Mouse (Mus musculus): Measurements from ENCODE around the gene Aldh16a1. TPM values are rescaled to one million over a fixed set of nuclear protein-coding genes. Genes with fewer than 3 reads are reported as not detected.
"Not testable (repeated sequence)": the region's sequence is repeated elsewhere in the genome, so short reads cannot be mapped to it uniquely, and the experiment has no call there.

The Aldh16a1 gene
- polyA plus RNA-seq, 1 experiment from 2014 or later: 39.6 TPM

- 92% methylated on average over 15 of the region's 15 CpGs for WGBS
- H3K9ac ChIP-seq: no peak overlapping the region
Observed at GRCm38 (mm10) chr7:45156206-45156605, 1.8 kb upstream of the Aldh16a1 start.

GRCm38 (mm10) chr7:45155590-45155989 lies 1.2 kb upstream of the Aldh16a1 start:
- H3K4me2 ChIP-seq: no peak overlapping the region
- H3K27ac ChIP-seq (ENCODE audit: poor library complexity, severe bottlenecking): no peak overlapping the region
- H3K9me3 ChIP-seq (replicated peaks): no peaks in the 10 kb centered on the region
- no peak overlapping the region for H3K9ac ChIP-seq
- 0 out of 2 replicates have a peak overlapping the region, but pooled peaks have one; percentile 66 for H3K4me3 ChIP-seq
- no peak for ATAC-seq (ENCODE audit: insufficient number of reproducible peaks, low FRiP score)
- peaks cover 12% of the 10 kb centered on the region for H3K4me1 ChIP-seq (replicated peaks)
- H3K36me3 ChIP-seq: peaks cover 36% of the 10 kb centered on the region
- 82% methylated on average over 9 of the region's 9 CpGs for WGBS
- H3K27me3 ChIP-seq (replicated peaks): no peaks in the 10 kb centered on the region

More at GRCm38 (mm10) chr7:45156206-45156605, 1.8 kb upstream of the Aldh16a1 start:
- ATAC-seq (ENCODE audit: insufficient number of reproducible peaks, low FRiP score): no peak
- H3K4me3 ChIP-seq: no peak overlapping the region
- no peak overlapping the region for H3K27ac ChIP-seq (ENCODE audit: poor library complexity, severe bottlenecking)
- H3K36me3 ChIP-seq: peaks cover 40% of the 10 kb centered on the region
- no peaks in the 10 kb centered on the region for H3K9me3 ChIP-seq (replicated peaks)
- H3K4me1 ChIP-seq (replicated peaks): peaks cover 12% of the 10 kb centered on the region
- no peaks in the 10 kb centered on the region for H3K27me3 ChIP-seq (replicated peaks)
- H3K4me2 ChIP-seq: no peak overlapping the region

GRCm38 (mm10) chr7:45154993-45155514 lies 670 bp upstream of the Aldh16a1 start:
- H3K27ac ChIP-seq (ENCODE audit: poor library complexity, severe bottlenecking): 0 out of 2 replicates have a peak overlapping the region, but pooled peaks have one; percentile 7
- 0 out of 2 replicates have a peak overlapping the region, but pooled peaks have one; percentile 18 for H3K9ac ChIP-seq

GRCm38 (mm10) chr7:45153586-45153985 lies 798 bp downstream of the Aldh16a1 start:
- Histone ChIP-seq H3K9ac (peak overlapping the region; percentile 86), H3K27me3 (replicated peaks) (no peaks in the 10 kb centered on the region), H3K4me1 (replicated peaks) (peaks cover 13% of the 10 kb centered on the region), H3K36me3 (peaks cover 16% of the 10 kb centered on the region), H3K9me3 (replicated peaks) (no peaks in the 10 kb centered on the region), H3K4me3 (peak overlapping the region; percentile 66), H3K27ac (ENCODE audit: poor library complexity, severe bottlenecking) (peak overlapping the region; percentile 94), H3K4me2 (peak overlapping the region; percentile 82)
- 3% methylated on average over 5 of the region's 5 CpGs for WGBS
- no peak for ATAC-seq (ENCODE audit: insufficient number of reproducible peaks, low FRiP score)

More at GRCm38 (mm10) chr7:45154993-45155514, 670 bp upstream of the Aldh16a1 start:
- peaks cover 31% of the 10 kb centered on the region for H3K36me3 ChIP-seq
- 76% methylated on average over 12 of the region's 12 CpGs for WGBS
- no peaks in the 10 kb centered on the region for H3K9me3 ChIP-seq (replicated peaks)
- H3K4me1 ChIP-seq (replicated peaks): peaks cover 12% of the 10 kb centered on the region
- peak overlapping the region; percentile 66 for H3K4me3 ChIP-seq
- H3K27me3 ChIP-seq (replicated peaks): no peaks in the 10 kb centered on the region
- peak; percentile 9; the same call in 1 of the 2 replicates for ATAC-seq (ENCODE audit: insufficient number of reproducible peaks, low FRiP score)
- peak overlapping the region; percentile 82 for H3K4me2 ChIP-seq

- H3K4me3 ChIP-seq; H3K9me3 ChIP-seq (replicated peaks); H3K27ac ChIP-seq (ENCODE audit: poor library complexity, severe bottlenecking); H3K27me3 ChIP-seq (replicated peaks); H3K9ac ChIP-seq; H3K4me2 ChIP-seq; ATAC-seq (ENCODE audit: insufficient number of reproducible peaks, low FRiP score): not testable (repeated sequence)
- 93% methylated on average over 2 of the region's 2 CpGs for WGBS
- Histone ChIP-seq H3K36me3 (peaks cover 11% of the 10 kb centered on the region), H3K4me1 (replicated peaks) (peaks cover 17% of the 10 kb centered on the region)
Observed at GRCm38 (mm10) chr7:45153052-45153451, 1.3 kb downstream of the Aldh16a1 start.

- Histone ChIP-seq H3K9me3 (replicated peaks) (no peaks in the 10 kb centered on the region), H3K27me3 (replicated peaks) (no peaks in the 10 kb centered on the region), H3K4me1 (replicated peaks) (peaks cover 17% of the 10 kb centered on the region), H3K4me2 (no peak overlapping the region), H3K9ac (no peak overlapping the region), H3K4me3 (no peak overlapping the region), H3K36me3 (peaks cover 21% of the 10 kb centered on the region), H3K27ac (ENCODE audit: poor library complexity, severe bottlenecking) (no peak overlapping the region)
- 58% methylated on average over 11 of the region's 11 CpGs for WGBS
- ATAC-seq (ENCODE audit: insufficient number of reproducible peaks, low FRiP score): no peak
Observed at GRCm38 (mm10) chr7:45151303-45151702, 3.1 kb downstream of the Aldh16a1 start.

- peaks cover 16% of the 10 kb centered on the region for H3K4me1 ChIP-seq (replicated peaks)
- H3K9ac ChIP-seq: 0 out of 2 replicates have a peak overlapping the region, but pooled peaks have one; percentile 40
- no peaks in the 10 kb centered on the region for H3K9me3 ChIP-seq (replicated peaks)
- H3K4me3 ChIP-seq: no peak overlapping the region
- peaks cover 26% of the 10 kb centered on the region for H3K36me3 ChIP-seq
- ATAC-seq (ENCODE audit: insufficient number of reproducible peaks, low FRiP score): no peak
- H3K27ac ChIP-seq (ENCODE audit: poor library complexity, severe bottlenecking): no peak overlapping the region
- no peaks in the 10 kb centered on the region for H3K27me3 ChIP-seq (replicated peaks)
- WGBS: 61% methylated on average over 4 of the region's 4 CpGs
- no peak overlapping the region for H3K4me2 ChIP-seq
Observed at GRCm38 (mm10) chr7:45150321-45150720, 4.1 kb downstream of the Aldh16a1 start.

GRCm38 (mm10) chr7:45149545-45149944 lies 4.8 kb downstream of the Aldh16a1 start:
- no peak for ATAC-seq (ENCODE audit: insufficient number of reproducible peaks, low FRiP score)
- 60% methylated on average over 6 of the region's 6 CpGs for WGBS
- no peak overlapping the region for H3K9ac ChIP-seq

GRCm38 (mm10) chr7:45148534-45149098 lies 5.8 kb downstream of the Aldh16a1 start:
- H3K27ac ChIP-seq (ENCODE audit: poor library complexity, severe bottlenecking): peak overlapping the region; percentile 34; the same call in 1 of the 2 replicates
- H3K9ac ChIP-seq: peak overlapping the region; percentile 44
- H3K36me3 ChIP-seq: peaks cover 42% of the 10 kb centered on the region
- H3K4me3 ChIP-seq: no peak overlapping the region
- no peak for ATAC-seq (ENCODE audit: insufficient number of reproducible peaks, low FRiP score)
- no peak overlapping the region for H3K4me2 ChIP-seq
- peaks cover 9% of the 10 kb centered on the region; the same call in 1 of the 2 replicates for H3K4me1 ChIP-seq (replicated peaks)
- H3K27me3 ChIP-seq (replicated peaks): no peaks in the 10 kb centered on the region
- 29% methylated on average over 4 of the region's 4 CpGs for WGBS
- H3K9me3 ChIP-seq (replicated peaks): no peaks in the 10 kb centered on the region

More at GRCm38 (mm10) chr7:45149545-45149944, 4.8 kb downstream of the Aldh16a1 start:
- no peak overlapping the region for H3K4me2 ChIP-seq
- H3K4me3 ChIP-seq: no peak overlapping the region
- peaks cover 34% of the 10 kb centered on the region for H3K36me3 ChIP-seq
- H3K27ac ChIP-seq (ENCODE audit: poor library complexity, severe bottlenecking): 0 out of 2 replicates have a peak overlapping the region, but pooled peaks have one; percentile 15
- peaks cover 10% of the 10 kb centered on the region; the same call in 1 of the 2 replicates for H3K4me1 ChIP-seq (replicated peaks)
- no peaks in the 10 kb centered on the region for H3K9me3 ChIP-seq (replicated peaks)
- no peaks in the 10 kb centered on the region for H3K27me3 ChIP-seq (replicated peaks)

GRCm38 (mm10) chr7:45147899-45148298 lies 6.5 kb downstream of the Aldh16a1 start:
- Histone ChIP-seq H3K4me3 (no peak overlapping the region), H3K27me3 (replicated peaks) (no peaks in the 10 kb centered on the region), H3K4me1 (replicated peaks) (peaks cover 5% of the 10 kb centered on the region; the same call in 1 of the 2 replicates), H3K4me2 (no peak overlapping the region), H3K9me3 (replicated peaks) (no peaks in the 10 kb centered on the region), H3K27ac (ENCODE audit: poor library complexity, severe bottlenecking) (no peak overlapping the region), H3K36me3 (peaks cover 49% of the 10 kb centered on the region), H3K9ac (no peak overlapping the region)
- ATAC-seq (ENCODE audit: insufficient number of reproducible peaks, low FRiP score): no peak
- 76% methylated on average over 11 of the region's 11 CpGs for WGBS

- Histone ChIP-seq H3K27me3 (replicated peaks) (no peaks in the 10 kb centered on the region), H3K9me3 (replicated peaks) (no peaks in the 10 kb centered on the region), H3K27ac (ENCODE audit: poor library complexity, severe bottlenecking) (no peak overlapping the region), H3K4me3 (no peak overlapping the region), H3K4me2 (no peak overlapping the region), H3K36me3 (peaks cover 55% of the 10 kb centered on the region), H3K9ac (no peak overlapping the region), H3K4me1 (replicated peaks) (peaks cover 5% of the 10 kb centered on the region; the same call in 1 of the 2 replicates)
- 90% methylated on average over 11 of the region's 11 CpGs for WGBS
- ATAC-seq (ENCODE audit: insufficient number of reproducible peaks, low FRiP score): no peak
Observed at GRCm38 (mm10) chr7:45147267-45147666, 7.1 kb downstream of the Aldh16a1 start.
